Mouse (Mus musculus): Measurements from ENCODE around the gene Scn4a. TPM values are rescaled to one million over a fixed set of nuclear protein-coding genes. Genes with fewer than 3 reads are reported as not detected.
"Not testable (repeated sequence)": the region's sequence is repeated elsewhere in the genome, so short reads cannot be mapped to it uniquely, and the experiment has no call there.

The Scn4a gene
- polyA plus RNA-seq, 1 experiment from 2014 or later: not detected

- ATAC-seq (replicated peaks; ENCODE audit: low FRiP score) (no peak), DNase-seq (ENCODE audit: low spot score) (no peak)
- Histone ChIP-seq H3K9me3 (ENCODE audit: control insufficient read depth, low read length) (no peaks in the 10 kb centered on the region), H3K4me3 (ENCODE audit: low read depth, low read length) (no peak overlapping the region), H3K27ac (ENCODE audit: low read depth, low read length) (no peak overlapping the region), H3K9ac (ENCODE audit: low read length) (no peak overlapping the region), H3K4me2 (ENCODE audit: low read depth, low read length, severe bottlenecking) (no peak overlapping the region), H3K27me3 (ENCODE audit: control insufficient read depth, insufficient read depth, low read length) (no peaks in the 10 kb centered on the region), H3K4me1 (replicated peaks; ENCODE audit: control insufficient read depth, insufficient read depth, low read length) (no peaks in the 10 kb centered on the region), H3K36me3 (ENCODE audit: control insufficient read depth, insufficient read depth, low read length) (no peaks in the 10 kb centered on the region)
- 72% methylated on average over 3 of the region's 3 CpGs for WGBS
These were observed 1.8 kb downstream of the Scn4a start for GRCm38 (mm10) chr11:106351253-106351652.

GRCm38 (mm10) chr11:106350853-106351252, 2.2 kb downstream of the Scn4a start:
- WGBS: 69% methylated on average over 5 of the region's 5 CpGs
- no peak for ATAC-seq (replicated peaks; ENCODE audit: low FRiP score)
- H3K4me3 ChIP-seq (ENCODE audit: low read depth, low read length): no peak overlapping the region

GRCm38 (mm10) chr11:106349772-106350171, 3.3 kb downstream of the Scn4a start:
- H3K27ac ChIP-seq (ENCODE audit: low read depth, low read length): no peak overlapping the region
- H3K4me2 ChIP-seq (ENCODE audit: low read depth, low read length, severe bottlenecking): no peak overlapping the region
- H3K9ac ChIP-seq (ENCODE audit: low read length): no peak overlapping the region
- 88% methylated on average over 6 of the region's 6 CpGs for WGBS
- H3K36me3 ChIP-seq (ENCODE audit: control insufficient read depth, insufficient read depth, low read length): no peaks in the 10 kb centered on the region
- H3K27me3 ChIP-seq (ENCODE audit: control insufficient read depth, insufficient read depth, low read length): no peaks in the 10 kb centered on the region
- DNase-seq (ENCODE audit: low spot score): no peak
- no peak for ATAC-seq (replicated peaks; ENCODE audit: low FRiP score)
- H3K4me1 ChIP-seq (replicated peaks; ENCODE audit: control insufficient read depth, insufficient read depth, low read length): no peaks in the 10 kb centered on the region
- no peak overlapping the region for H3K4me3 ChIP-seq (ENCODE audit: low read depth, low read length)
- no peaks in the 10 kb centered on the region for H3K9me3 ChIP-seq (ENCODE audit: control insufficient read depth, low read length)

More at GRCm38 (mm10) chr11:106350853-106351252, 2.2 kb downstream of the Scn4a start:
- no peaks in the 10 kb centered on the region for H3K9me3 ChIP-seq (ENCODE audit: control insufficient read depth, low read length)
- DNase-seq (ENCODE audit: low spot score): no peak
- H3K27ac ChIP-seq (ENCODE audit: low read depth, low read length): no peak overlapping the region
- no peaks in the 10 kb centered on the region for H3K27me3 ChIP-seq (ENCODE audit: control insufficient read depth, insufficient read depth, low read length)
- H3K36me3 ChIP-seq (ENCODE audit: control insufficient read depth, insufficient read depth, low read length): no peaks in the 10 kb centered on the region
- H3K9ac ChIP-seq (ENCODE audit: low read length): no peak overlapping the region
- no peak overlapping the region for H3K4me2 ChIP-seq (ENCODE audit: low read depth, low read length, severe bottlenecking)
- no peaks in the 10 kb centered on the region for H3K4me1 ChIP-seq (replicated peaks; ENCODE audit: control insufficient read depth, insufficient read depth, low read length)

- Histone ChIP-seq H3K4me2 (ENCODE audit: low read depth, low read length, severe bottlenecking) (no peak overlapping the region), H3K4me3 (ENCODE audit: low read depth, low read length) (no peak overlapping the region), H3K27ac (ENCODE audit: low read depth, low read length) (no peak overlapping the region), H3K27me3 (ENCODE audit: control insufficient read depth, insufficient read depth, low read length) (no peaks in the 10 kb centered on the region), H3K36me3 (ENCODE audit: control insufficient read depth, insufficient read depth, low read length) (no peaks in the 10 kb centered on the region), H3K9ac (ENCODE audit: low read length) (no peak overlapping the region), H3K9me3 (ENCODE audit: control insufficient read depth, low read length) (no peaks in the 10 kb centered on the region), H3K4me1 (replicated peaks; ENCODE audit: control insufficient read depth, insufficient read depth, low read length) (no peaks in the 10 kb centered on the region)
- 64% methylated on average over 6 of the region's 6 CpGs for WGBS
- ATAC-seq (replicated peaks; ENCODE audit: low FRiP score) (no peak), DNase-seq (ENCODE audit: low spot score) (no peak)
These were observed 8.2 kb downstream of the Scn4a start for GRCm38 (mm10) chr11:106344910-106345309.

GRCm38 (mm10) chr11:106340990-106341520, 12.0 kb downstream of the Scn4a start:
- DNase-seq (ENCODE audit: low spot score) (no peak), ATAC-seq (replicated peaks; ENCODE audit: low FRiP score) (no peak)
- no peaks in the 10 kb centered on the region for H3K36me3 ChIP-seq (ENCODE audit: control insufficient read depth, insufficient read depth, low read length)
- H3K9ac ChIP-seq (ENCODE audit: low read length): no peak overlapping the region
- no peak overlapping the region for H3K4me2 ChIP-seq (ENCODE audit: low read depth, low read length, severe bottlenecking)
- no peak overlapping the region for H3K4me3 ChIP-seq (ENCODE audit: low read depth, low read length)
- no peaks in the 10 kb centered on the region for H3K9me3 ChIP-seq (ENCODE audit: control insufficient read depth, low read length)
- WGBS: 84% methylated on average over 9 of the region's 9 CpGs
- H3K4me1 ChIP-seq (replicated peaks; ENCODE audit: control insufficient read depth, insufficient read depth, low read length): no peaks in the 10 kb centered on the region
- H3K27me3 ChIP-seq (ENCODE audit: control insufficient read depth, insufficient read depth, low read length): no peaks in the 10 kb centered on the region
- no peak overlapping the region for H3K27ac ChIP-seq (ENCODE audit: low read depth, low read length)

- not testable (repeated sequence) for H3K9ac ChIP-seq (ENCODE audit: low read length); H3K27ac ChIP-seq (ENCODE audit: low read depth, low read length); ATAC-seq (replicated peaks; ENCODE audit: low FRiP score); H3K4me2 ChIP-seq (ENCODE audit: low read depth, low read length, severe bottlenecking); H3K36me3 ChIP-seq (ENCODE audit: control insufficient read depth, insufficient read depth, low read length); DNase-seq (ENCODE audit: low spot score); H3K27me3 ChIP-seq (ENCODE audit: control insufficient read depth, insufficient read depth, low read length); H3K4me3 ChIP-seq (ENCODE audit: low read depth, low read length); H3K4me1 ChIP-seq (replicated peaks; ENCODE audit: control insufficient read depth, insufficient read depth, low read length); H3K9me3 ChIP-seq (ENCODE audit: control insufficient read depth, low read length)
- 86% methylated on average over 4 of the region's 4 CpGs for WGBS
These were observed 13.8 kb downstream of the Scn4a start for GRCm38 (mm10) chr11:106339323-106339722.

GRCm38 (mm10) chr11:106338870-106339269, 14.2 kb downstream of the Scn4a start:
- ATAC-seq (replicated peaks; ENCODE audit: low FRiP score): no peak
- WGBS: 84% methylated on average over 7 of the region's 7 CpGs
- Histone ChIP-seq H3K9me3 (ENCODE audit: control insufficient read depth, low read length) (no peaks in the 10 kb centered on the region), H3K4me1 (replicated peaks; ENCODE audit: control insufficient read depth, insufficient read depth, low read length) (no peaks in the 10 kb centered on the region), H3K9ac (ENCODE audit: low read length) (no peak overlapping the region), H3K36me3 (ENCODE audit: control insufficient read depth, insufficient read depth, low read length) (no peaks in the 10 kb centered on the region), H3K27me3 (ENCODE audit: control insufficient read depth, insufficient read depth, low read length) (no peaks in the 10 kb centered on the region), H3K4me3 (ENCODE audit: low read depth, low read length) (no peak overlapping the region), H3K4me2 (ENCODE audit: low read depth, low read length, severe bottlenecking) (no peak overlapping the region), H3K27ac (ENCODE audit: low read depth, low read length) (no peak overlapping the region)
- DNase-seq (ENCODE audit: low spot score): no peak

GRCm38 (mm10) chr11:106338029-106338428, 15.1 kb downstream of the Scn4a start:
- ATAC-seq (replicated peaks; ENCODE audit: low FRiP score): no peak
- H3K4me2 ChIP-seq (ENCODE audit: low read depth, low read length, severe bottlenecking): no peak overlapping the region
- no peaks in the 10 kb centered on the region for H3K27me3 ChIP-seq (ENCODE audit: control insufficient read depth, insufficient read depth, low read length)
- H3K9ac ChIP-seq (ENCODE audit: low read length): no peak overlapping the region
- H3K4me3 ChIP-seq (ENCODE audit: low read depth, low read length): no peak overlapping the region
- no peaks in the 10 kb centered on the region for H3K4me1 ChIP-seq (replicated peaks; ENCODE audit: control insufficient read depth, insufficient read depth, low read length)
- H3K27ac ChIP-seq (ENCODE audit: low read depth, low read length): no peak overlapping the region
- no peaks in the 10 kb centered on the region for H3K36me3 ChIP-seq (ENCODE audit: control insufficient read depth, insufficient read depth, low read length)
- WGBS: 74% methylated on average over 5 of the region's 5 CpGs
- no peaks in the 10 kb centered on the region for H3K9me3 ChIP-seq (ENCODE audit: control insufficient read depth, low read length)
- no peak for DNase-seq (ENCODE audit: low spot score)

GRCm38 (mm10) chr11:106334066-106334465, 19.0 kb downstream of the Scn4a start:
- Histone ChIP-seq H3K27ac (ENCODE audit: low read depth, low read length) (no peak overlapping the region), H3K4me3 (ENCODE audit: low read depth, low read length) (no peak overlapping the region), H3K4me1 (replicated peaks; ENCODE audit: control insufficient read depth, insufficient read depth, low read length) (no peaks in the 10 kb centered on the region), H3K36me3 (ENCODE audit: control insufficient read depth, insufficient read depth, low read length) (no peaks in the 10 kb centered on the region), H3K27me3 (ENCODE audit: control insufficient read depth, insufficient read depth, low read length) (no peaks in the 10 kb centered on the region), H3K9ac (ENCODE audit: low read length) (no peak overlapping the region), H3K9me3 (ENCODE audit: control insufficient read depth, low read length) (no peaks in the 10 kb centered on the region), H3K4me2 (ENCODE audit: low read depth, low read length, severe bottlenecking) (no peak overlapping the region)
- no peak for DNase-seq (ENCODE audit: low spot score)
- WGBS: 17% methylated on average over 2 of the region's 2 CpGs
- ATAC-seq (replicated peaks; ENCODE audit: low FRiP score): no peak
